In the genomic region with DNA sequence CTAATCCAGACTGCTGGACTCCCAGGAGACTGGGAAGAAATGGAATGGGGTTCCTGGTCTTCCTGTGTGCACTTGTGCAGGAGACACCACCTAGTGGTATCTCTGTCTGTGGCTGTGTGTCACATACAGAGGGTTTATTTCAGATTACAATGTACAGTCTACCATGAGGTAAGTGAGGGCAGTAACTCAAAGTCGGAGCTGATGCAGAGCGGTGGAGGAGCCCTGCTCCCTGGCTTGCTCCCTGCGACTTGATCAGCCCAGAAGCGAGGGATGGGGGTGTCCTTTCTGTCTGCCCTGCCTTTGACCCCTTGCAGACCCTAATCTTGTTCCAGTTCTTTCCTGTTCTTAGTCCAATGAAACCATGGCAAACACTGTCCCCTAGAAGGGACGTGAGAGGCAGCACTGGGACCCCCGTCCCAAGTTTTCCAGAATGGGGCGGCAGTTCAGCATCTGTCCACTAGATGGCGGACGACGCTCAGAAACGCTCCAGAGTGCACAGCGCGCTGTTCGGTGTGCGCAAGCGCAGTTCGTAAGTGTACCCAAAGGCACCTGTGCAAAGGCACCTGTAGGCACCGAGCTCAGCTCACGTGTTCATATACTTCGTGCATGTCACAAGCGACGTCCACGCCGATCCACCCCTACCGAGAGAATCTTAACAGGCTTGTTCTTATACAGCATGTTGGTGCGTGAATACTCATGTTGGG, we compare ENCODE assay signal across 9 mouse cellular contexts. TPM values are rescaled to one million over a fixed set of nuclear protein-coding genes. Genes with fewer than 3 reads are reported as not detected.
A peak's percentile ranks its signal among the peaks of the same experiment; 100 is the strongest.
DNase-seq lines count a peak whose midpoint lies in the region; ATAC-seq lines count a peak whose summit lies in the region.
"Had no signal": no experiment of that assay in that cellular context is flagged by ENCODE, and none has a peak within 500 bp of the region (broad histone marks: within the 10 kb centered on the region; RNA-seq: fewer than 3 reads in every experiment).

No protein-coding gene starts in this region.

- no peak overlapping the region for H3K4me2 ChIP-seq in kidney, embryonic 14.5 days (replicated peaks; ENCODE audit: low read depth, low read length)

- H3K9me3 ChIP-seq in embryonic facial prominence, embryonic 10.5 days: no peaks in the 10 kb centered on the region
- no peaks in the 10 kb centered on the region for H3K9me3 ChIP-seq in heart, embryonic 10.5 days
- H3K9me3 ChIP-seq in kidney, embryonic 14.5 days (ENCODE audit: control insufficient read depth, low read length): no peaks in the 10 kb centered on the region

- no peaks in the 10 kb centered on the region for H3K36me3 ChIP-seq in embryonic facial prominence, embryonic 10.5 days (replicated peaks)
- H3K36me3 ChIP-seq in heart, embryonic 10.5 days: no peaks in the 10 kb centered on the region
- no peaks in the 10 kb centered on the region for H3K36me3 ChIP-seq in kidney, embryonic 14.5 days (ENCODE audit: control insufficient read depth, insufficient read depth, low read length)

- ATAC-seq in kidney, embryonic 14.5 days (ENCODE audit: low FRiP score, low TSS enrichment): peak; percentile 74
- ATAC-seq: Patski had no signal

- H3K27me3 ChIP-seq in embryonic facial prominence, embryonic 10.5 days (replicated peaks; ENCODE audit: low read depth, poor library complexity, severe bottlenecking): peaks cover 52% of the 10 kb centered on the region
- H3K27me3 ChIP-seq in heart, embryonic 10.5 days (ENCODE audit: insufficient read depth, poor library complexity, severe bottlenecking): peaks cover 44% of the 10 kb centered on the region
- H3K27me3 ChIP-seq in kidney, embryonic 14.5 days (ENCODE audit: control insufficient read depth, insufficient read depth, low read length): peaks cover 8% of the 10 kb centered on the region
- H3K27me3 ChIP-seq: Patski had no signal

- peak; percentile 78 for DNase-seq in layer of hippocampus, adult 11-12 months (ENCODE audit: low spot score)
- no peak for DNase-seq in layer of hippocampus, adult 9-10 months (ENCODE audit: low spot score)
- DNase-seq in embryonic facial prominence, embryonic 10.5 days (ENCODE audit: low spot score): peak; percentile 82
- no peak for DNase-seq in heart, embryonic 10.5 days (ENCODE audit: low spot score)
- DNase-seq in liver: peak; percentile 83
- DNase-seq in monocyte, adult 2 months (ENCODE audit: low read depth in 1 of 2, low spot score in 2 of 2): peak; percentile 14 to 61
- peak; percentile 68 to 78 for DNase-seq in spleen, postnatal 14 days (ENCODE audit: low spot score in 2 of 2)

- no peak overlapping the region for H3K9ac ChIP-seq in kidney, embryonic 14.5 days (ENCODE audit: low read depth, low read length)

- H3K27ac ChIP-seq in embryonic facial prominence, embryonic 10.5 days (replicated peaks): no peak overlapping the region
- no peak overlapping the region for H3K27ac ChIP-seq in heart, embryonic 10.5 days
- H3K27ac ChIP-seq in kidney, embryonic 14.5 days (ENCODE audit: low read depth, low read length): no peak overlapping the region

- 8% methylated on average over 26 of the region's 26 CpGs for WGBS in embryonic facial prominence, embryonic 10.5 days
- WGBS in heart, embryonic 10.5 days: 7% methylated on average over 26 of the region's 26 CpGs
- WGBS in kidney, embryonic 14.5 days: 7% methylated on average over 26 of the region's 26 CpGs

- peaks cover 19% of the 10 kb centered on the region for H3K4me1 ChIP-seq in embryonic facial prominence, embryonic 10.5 days
- H3K4me1 ChIP-seq in heart, embryonic 10.5 days: peaks cover 26% of the 10 kb centered on the region
- no peaks in the 10 kb centered on the region for H3K4me1 ChIP-seq in kidney, embryonic 14.5 days (ENCODE audit: control insufficient read depth, insufficient read depth, low read length)

- H3K4me3 ChIP-seq in embryonic facial prominence, embryonic 10.5 days: no peak overlapping the region; the same call in 1 of the 2 replicates
- peak overlapping the region; percentile 35 for H3K4me3 ChIP-seq in heart, embryonic 10.5 days
- no peak overlapping the region for H3K4me3 ChIP-seq in kidney, embryonic 14.5 days (ENCODE audit: low read length)

RNA-seq across cellular contexts. Expression of a gene that starts 12.6 kb away (rescaled TPM):
- polyA plus RNA-seq in embryonic facial prominence, embryonic 10.5 days (2016; fragmentation: Nextera tagmentation; extraction: Ambion mirVana): 225 and 235 TPM in 2 replicates
- polyA plus RNA-seq in heart, embryonic 10.5 days (2016; fragmentation: Nextera tagmentation; extraction: Ambion mirVana): 80.6 and 140 TPM in 2 replicates
- polyA plus RNA-seq in kidney, embryonic 14.5 days (2014; fragmentation: Nextera tagmentation; extraction: Ambion mirVana): 134 and 162 TPM in 2 replicates

RNA-seq across cellular contexts. Expression of a gene that starts 39.4 kb away (rescaled TPM):
- polyA plus RNA-seq in embryonic facial prominence, embryonic 10.5 days (2016; fragmentation: Nextera tagmentation; extraction: Ambion mirVana): 615 and 629 TPM in 2 replicates
- polyA plus RNA-seq in heart, embryonic 10.5 days (2016; fragmentation: Nextera tagmentation; extraction: Ambion mirVana): 973 and 1,195 TPM in 2 replicates
- polyA plus RNA-seq in kidney, embryonic 14.5 days (2014; fragmentation: Nextera tagmentation; extraction: Ambion mirVana): 806 and 1,046 TPM in 2 replicates

RNA-seq across cellular contexts. Expression of a gene that starts 46.7 kb away (rescaled TPM):
- 371 and 377 TPM in 2 replicates for polyA plus RNA-seq in embryonic facial prominence, embryonic 10.5 days (2016; fragmentation: Nextera tagmentation; extraction: Ambion mirVana)
- 237 and 315 TPM in 2 replicates for polyA plus RNA-seq in heart, embryonic 10.5 days (2016; fragmentation: Nextera tagmentation; extraction: Ambion mirVana)
- 248 and 270 TPM in 2 replicates for polyA plus RNA-seq in kidney, embryonic 14.5 days (2014; fragmentation: Nextera tagmentation; extraction: Ambion mirVana)

RNA-seq across cellular contexts. Expression of a gene that starts 48.6 kb away (rescaled TPM):
- 0.17 and 0.58 TPM in 2 replicates for polyA plus RNA-seq in embryonic facial prominence, embryonic 10.5 days (2016; fragmentation: Nextera tagmentation; extraction: Ambion mirVana)
- 0.44 TPM in 1 of 2 replicates, not detected in the other for polyA plus RNA-seq in heart, embryonic 10.5 days (2016; fragmentation: Nextera tagmentation; extraction: Ambion mirVana)
- polyA plus RNA-seq in kidney, embryonic 14.5 days (2014; fragmentation: Nextera tagmentation; extraction: Ambion mirVana): not detected in 2 replicates
- polyA plus RNA-seq: Patski had no signal

RNA-seq across cellular contexts. Expression of a gene that starts 58.6 kb away (rescaled TPM):
- 6.4 and 7.1 TPM in 2 replicates for polyA plus RNA-seq in embryonic facial prominence, embryonic 10.5 days (2016; fragmentation: Nextera tagmentation; extraction: Ambion mirVana)
- 2.1 and 5.0 TPM in 2 replicates for polyA plus RNA-seq in heart, embryonic 10.5 days (2016; fragmentation: Nextera tagmentation; extraction: Ambion mirVana)
- polyA plus RNA-seq in kidney, embryonic 14.5 days (2014; fragmentation: Nextera tagmentation; extraction: Ambion mirVana): 8.7 and 14.6 TPM in 2 replicates

Comparison
In these comparisons a context has a peak if more than half of its experiments do, and no peak if none do; other contexts are left out.
1. DNase-seq: peak in layer of hippocampus, adult 11-12 months (single experiment), embryonic facial prominence, embryonic 10.5 days (single experiment), liver (single experiment), monocyte, adult 2 months (2 of 2) and spleen, postnatal 14 days (2 of 2); none in layer of hippocampus, adult 9-10 months (single experiment) and heart, embryonic 10.5 days (single experiment).